Mouse (Mus musculus) stomach, postnatal 0 days (tissue): Measurements from ENCODE around the gene Cyp26a1.

ENCODE experiments used
- CTCF ChIP-seq: IDR thresholded peaks from 2 replicates; pipeline ENCODE4 v1.5.1; 2016; ENCODE audit warnings: antibody characterized with exemption, low read depth, mild to moderate bottlenecking, moderate library complexity
- EP300 ChIP-seq: optimal IDR thresholded peaks from 2 replicates; pipeline ENCODE3; 2016; ENCODE audit warnings: antibody characterized with exemption

DNA sequence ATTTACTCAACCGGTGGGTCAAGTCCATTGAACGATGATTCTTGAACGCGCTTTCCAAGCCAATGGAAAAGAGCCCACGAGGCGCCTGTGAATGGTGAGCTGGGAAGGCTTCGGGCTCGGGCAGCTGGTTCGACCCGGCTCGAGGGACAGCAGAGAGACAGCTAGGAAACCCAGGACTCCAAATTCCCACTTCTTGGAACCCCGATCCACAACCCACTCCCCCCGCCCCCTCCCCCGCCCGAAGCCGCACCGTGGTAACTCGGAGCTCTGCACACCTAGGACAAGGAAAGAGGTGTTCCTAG, 312 bp upstream of the Cyp26a1 start:
- TF ChIP-seq EP300 (no peak), CTCF (no peak)
